Mouse (Mus musculus) thymus, adult 2 months (tissue): Measurements from ENCODE around the gene Ccdc34. TPM values are rescaled to one million over a fixed set of nuclear protein-coding genes. Genes with fewer than 3 reads are reported as not detected.

Source experiments
- DNase-seq: peaks from one replicate; pipeline ENCODE4 v3.0.0; 2021
- H3K27ac ChIP-seq: fragments of 200-500 bp; 2 replicates; pipeline ENCODE4 v1.5.1; 2012; ENCODE audit warnings: low read length, control low read depth; ENCODE audit not compliant: control insufficient read depth, insufficient read depth
- H3K27me3 ChIP-seq: fragments of 200-500 bp; 2 replicates; pipeline ENCODE4 v1.6.1; 2012; ENCODE audit warnings: mild to moderate bottlenecking, low read length, moderate library complexity, mixed read lengths; ENCODE audit not compliant: control insufficient read depth, insufficient read depth
- H3K36me3 ChIP-seq: fragments of 200-500 bp; 2 replicates; pipeline ENCODE4 v1.6.1; 2012; ENCODE audit warnings: mild to moderate bottlenecking, low read length, moderate library complexity; ENCODE audit not compliant: control insufficient read depth, insufficient read depth
- H3K4me1 ChIP-seq: fragments of 200-500 bp; replicated peaks from 2 replicates; pipeline ENCODE4 v1.6.1; 2012; ENCODE audit warnings: low read length; ENCODE audit not compliant: control insufficient read depth, insufficient read depth
- H3K4me3 ChIP-seq: fragments of 200-500 bp; 2 replicates; pipeline ENCODE4 v1.5.1; 2012; ENCODE audit warnings: mild to moderate bottlenecking, low read length, control low read depth, moderate library complexity; ENCODE audit not compliant: control insufficient read depth, insufficient read depth
- CTCF ChIP-seq: fragments of 200-500 bp; IDR thresholded peaks from 2 replicates; pipeline ENCODE4 v1.5.1; 2012; ENCODE audit warnings: mild to moderate bottlenecking, control low read depth, low read length, moderate library complexity, borderline replicate concordance; ENCODE audit not compliant: control insufficient read depth, poor library complexity, insufficient read depth; ENCODE audit errors: extremely low read depth
- POLR2A ChIP-seq: fragments of 200-500 bp; IDR thresholded peaks from 2 replicates; pipeline ENCODE4 v1.6.1; 2012; ENCODE audit warnings: mild to moderate bottlenecking, low read length, control low read depth, moderate library complexity; ENCODE audit not compliant: control insufficient read depth, poor library complexity, insufficient read depth; ENCODE audit errors: extremely low read depth
- WGBS: fragments of 180-500 bp; shearing (Covaris S2); methylation state at CpG from one replicate; pipeline ENCODE4 v1.1.7; 2018; 5-methylcytosine and 5-hydroxymethylcytosine counted together
- polyA plus RNA-seq: library from polyadenylated mRNA; depleted of rRNA; stranded (reverse); fragments of >200 nt; gene quantifications from 2 replicates; pipeline ENCODE4 v1.2.3, GENCODE M21; 2012

Gene Ccdc34
- polyA plus RNA-seq, 1 experiment = 17.8 TPM

DNA sequence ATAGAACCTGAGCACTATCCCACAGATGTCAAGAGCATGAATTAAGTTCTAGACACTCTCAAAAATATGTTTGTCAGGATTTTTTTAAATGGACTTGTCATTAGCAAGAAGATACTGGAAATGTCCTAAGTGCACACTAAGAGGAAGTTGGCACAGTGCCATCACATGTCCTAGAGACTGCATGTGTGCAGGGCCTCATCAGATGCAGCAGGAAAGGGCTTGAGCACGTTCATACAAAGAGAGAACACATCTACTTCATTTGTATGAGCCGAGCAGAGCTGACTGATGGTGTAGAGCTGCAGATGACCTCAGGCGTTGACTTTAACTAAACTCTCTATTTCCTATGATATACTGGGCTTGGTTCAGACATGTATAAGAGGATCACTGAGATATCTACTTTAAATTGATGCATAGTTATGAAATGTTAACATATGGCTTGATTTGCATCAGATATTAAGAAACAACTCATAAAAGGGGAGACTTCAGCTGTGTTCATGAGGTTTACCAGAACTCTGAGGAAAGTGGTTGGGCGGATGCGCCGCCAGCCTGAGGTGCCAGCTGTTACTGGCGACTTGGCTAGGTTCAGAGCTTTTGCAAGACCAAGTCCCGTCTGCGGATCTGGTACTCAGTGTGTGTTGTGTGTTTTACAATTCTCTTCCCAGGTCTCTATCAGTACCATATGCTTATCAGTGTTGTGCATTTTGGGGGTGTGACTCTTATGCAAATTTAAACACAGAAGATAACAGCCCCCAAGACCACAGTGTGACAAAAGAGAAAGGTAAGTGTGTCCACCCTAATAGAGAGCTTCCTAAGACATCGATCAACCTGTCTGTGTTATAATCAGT is 10.0 kb upstream of the Ccdc34 start:
- Histone ChIP-seq H3K36me3 (no peaks in the 10 kb centered on the region), H3K4me1 (no peaks in the 10 kb centered on the region), H3K27me3 (no peaks in the 10 kb centered on the region), H3K4me3 (no peak overlapping the region), H3K27ac (no peak overlapping the region)
- no peak for TF ChIP-seq POLR2A
- TF ChIP-seq CTCF = no peak
- 90% methylated on average over 10 of the region's 10 CpGs for WGBS
- no peak for DNase-seq

DNA sequence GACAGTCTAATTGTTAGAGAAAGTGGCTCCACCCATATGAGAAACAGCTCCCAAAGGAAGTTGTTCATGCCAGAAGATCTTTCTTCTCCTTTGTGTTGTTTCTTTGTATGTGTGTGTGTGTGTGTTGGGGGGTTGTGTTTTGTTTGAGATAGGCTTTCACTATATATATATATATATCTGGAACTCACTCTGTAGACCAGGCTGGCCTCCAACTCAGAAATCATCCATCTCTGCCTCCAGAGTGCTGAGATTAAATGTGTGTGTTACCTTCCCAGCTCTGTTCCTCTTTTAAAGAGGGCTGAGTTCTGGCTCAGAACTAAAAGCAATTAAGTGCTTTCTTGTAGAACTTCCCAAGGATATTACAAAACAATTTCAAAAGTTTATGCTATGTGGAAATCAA is 8.2 kb upstream of the Ccdc34 start:
- no peak for TF ChIP-seq CTCF
- TF ChIP-seq POLR2A = no peak
- Histone ChIP-seq H3K4me3 (no peak overlapping the region), H3K27ac (no peak overlapping the region), H3K4me1 (no peaks in the 10 kb centered on the region), H3K27me3 (no peaks in the 10 kb centered on the region), H3K36me3 (no peaks in the 10 kb centered on the region)
- DNase-seq = no peak

DNA sequence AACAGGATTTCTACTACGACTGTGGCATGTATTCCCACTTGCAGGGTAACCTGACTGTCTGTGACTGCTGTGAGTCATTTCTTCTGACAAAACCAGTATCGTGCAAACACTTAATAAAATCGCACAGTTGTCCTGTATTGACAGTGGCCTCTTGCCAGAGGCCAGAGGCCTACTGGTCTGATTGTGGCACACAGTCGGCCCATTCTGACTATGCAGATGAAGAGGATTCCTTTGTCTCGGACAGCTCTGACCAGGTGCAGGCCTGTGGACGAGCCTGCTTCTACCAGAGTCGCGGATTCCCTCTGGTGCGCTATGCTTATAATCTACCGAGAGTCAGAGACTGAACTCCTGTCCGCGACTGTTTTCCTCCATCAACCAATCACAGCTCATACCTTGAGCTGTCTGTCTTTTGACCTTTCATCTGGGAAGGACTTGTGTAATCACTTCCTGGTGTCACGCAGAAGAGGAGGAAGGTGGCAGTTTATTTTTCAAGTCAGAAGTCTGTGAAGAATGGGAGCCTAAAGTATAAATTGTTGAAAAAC is 5.4 kb upstream of the Ccdc34 start:
- TF ChIP-seq POLR2A = no peak
- TF ChIP-seq CTCF = no peak
- Histone ChIP-seq H3K4me3 (no peak overlapping the region), H3K27me3 (no peaks in the 10 kb centered on the region), H3K36me3 (no peaks in the 10 kb centered on the region), H3K27ac (no peak overlapping the region), H3K4me1 (no peaks in the 10 kb centered on the region)
- WGBS = 96% methylated on average over 13 of the region's 13 CpGs
- no peak for DNase-seq

DNA sequence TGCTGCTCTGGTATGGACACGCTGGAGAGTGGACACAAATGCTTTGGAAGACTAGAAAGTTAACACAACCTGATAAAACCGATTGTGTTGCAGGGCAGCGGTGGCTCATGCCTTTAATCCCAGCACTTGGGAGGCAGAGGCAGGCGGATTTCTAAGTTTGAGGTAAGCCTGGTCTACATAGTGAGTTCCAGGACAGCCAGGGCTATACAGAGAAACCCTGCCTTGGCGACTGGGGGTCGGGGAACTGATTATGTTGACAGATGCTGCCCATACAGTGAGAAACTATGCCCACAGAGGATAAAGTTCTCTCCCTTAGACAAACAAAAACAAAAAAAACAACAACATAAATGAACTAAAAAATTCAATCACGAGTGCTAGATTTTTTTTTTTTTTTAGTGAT is 530 bp upstream of the Ccdc34 start:
- 0 out of 2 replicates have a peak, but pooled peaks cover 4% of the 10 kb centered on the region for H3K36me3 ChIP-seq
- no peaks in the 10 kb centered on the region for H3K4me1 ChIP-seq
- WGBS = 52% methylated on average over 7 of the region's 7 CpGs
- no peak overlapping the region for H3K4me3 ChIP-seq
- TF ChIP-seq POLR2A (no peak), CTCF (no peak)
- H3K27me3 ChIP-seq = no peaks in the 10 kb centered on the region
- H3K27ac ChIP-seq = no peak overlapping the region
- no peak for DNase-seq

DNA sequence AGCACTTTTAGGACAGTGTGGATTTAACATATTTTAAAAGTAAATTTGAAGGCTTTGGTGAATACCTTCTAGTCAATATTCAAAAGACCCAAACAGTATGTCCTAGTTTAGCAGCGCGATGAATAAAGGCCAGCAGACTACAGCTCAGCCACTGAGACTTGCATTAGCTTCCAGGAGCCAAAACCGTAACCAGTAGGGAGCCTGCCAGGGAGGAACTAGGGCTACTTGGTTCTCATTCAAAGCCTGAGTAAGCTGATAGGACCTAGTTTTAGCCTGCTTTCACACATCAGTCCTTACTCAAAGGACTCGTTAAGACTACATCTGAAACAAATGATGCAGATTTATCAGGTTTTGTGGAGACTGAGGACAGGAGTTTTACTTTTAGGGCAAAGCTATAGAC is 2.0 kb downstream of the Ccdc34 start:
- DNase-seq = no peak
- WGBS = 90% methylated on average over 4 of the region's 4 CpGs
- Histone ChIP-seq H3K4me1 (no peaks in the 10 kb centered on the region), H3K4me3 (no peak overlapping the region), H3K36me3 (peaks cover 9% of the 10 kb centered on the region; the same call in 1 of the 2 replicates), H3K27me3 (no peaks in the 10 kb centered on the region), H3K27ac (no peak overlapping the region)
- TF ChIP-seq CTCF (no peak), POLR2A (no peak)

DNA sequence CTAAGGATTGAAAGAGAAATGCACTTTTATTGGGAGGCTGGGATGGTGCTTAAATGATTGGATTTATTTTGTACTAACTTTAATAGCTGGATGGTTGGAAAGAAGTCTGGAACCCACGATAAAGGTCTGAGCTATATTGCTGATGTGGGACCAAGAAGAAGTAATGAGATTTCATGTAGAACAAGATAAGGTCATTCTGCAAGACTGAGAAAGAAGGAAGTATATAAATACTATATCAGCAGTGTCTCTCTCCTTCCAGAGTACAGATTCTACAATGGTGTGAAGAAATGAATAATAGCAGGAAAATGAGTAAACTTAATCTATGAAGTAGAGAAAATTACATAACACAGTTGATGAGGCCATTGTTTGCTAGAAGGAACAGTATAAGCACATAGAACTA is 2.8 kb downstream of the Ccdc34 start:
- H3K36me3 ChIP-seq = peaks cover 9% of the 10 kb centered on the region; the same call in 1 of the 2 replicates
- no peak overlapping the region for H3K27ac ChIP-seq
- TF ChIP-seq CTCF (no peak), POLR2A (no peak)
- no peaks in the 10 kb centered on the region for H3K4me1 ChIP-seq
- H3K27me3 ChIP-seq = no peaks in the 10 kb centered on the region
- DNase-seq = no peak
- WGBS = 94% methylated on average over 1 of the region's 1 CpGs
- H3K4me3 ChIP-seq = no peak overlapping the region

DNA sequence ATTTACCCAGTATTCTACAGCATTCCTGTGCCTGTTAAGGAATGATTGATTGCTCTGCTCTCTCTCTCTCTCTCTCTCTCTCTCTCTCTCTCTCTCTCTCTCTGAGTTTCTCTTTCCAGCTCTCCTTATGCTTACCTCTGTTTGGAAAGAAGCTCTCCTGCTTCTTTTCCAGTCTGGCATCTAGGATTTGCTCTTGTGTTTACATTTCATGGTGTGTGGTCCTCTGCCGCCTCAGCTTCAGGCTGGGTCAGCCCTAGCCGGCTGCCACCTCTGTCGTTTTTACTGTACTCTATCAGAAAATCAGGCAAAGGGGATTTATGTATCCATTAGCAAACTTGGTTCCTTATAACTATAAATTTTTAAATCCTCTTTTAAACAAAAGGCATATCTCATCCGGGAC is 18.6 kb downstream of the Ccdc34 start:
- WGBS = 87% methylated on average over 4 of the region's 4 CpGs
- Histone ChIP-seq H3K4me3 (no peak overlapping the region), H3K36me3 (peaks cover 8% of the 10 kb centered on the region; the same call in 1 of the 2 replicates), H3K27me3 (no peaks in the 10 kb centered on the region), H3K4me1 (no peaks in the 10 kb centered on the region), H3K27ac (no peak overlapping the region)
- TF ChIP-seq CTCF (no peak), POLR2A (no peak)
- DNase-seq = no peak
